Mouse (Mus musculus) inflammation-experienced regulatory T-cells, adult 6 months (primary cell): ENCODE results near the gene Polr2b. TPM values are rescaled to one million over a fixed set of nuclear protein-coding genes. Genes with fewer than 3 reads are reported as not detected.

Source experiments
- ATAC-seq: one replicate; pipeline ENCODE4 v1.8.0; 2017
- polyA plus RNA-seq, 3 experiments: library from polyadenylated mRNA; unstranded; fragments of 100-300 nt; shearing (Covaris generic); gene quantifications; one replicate each; pipeline ENCODE4 v1.2.1; 2017

The Polr2b gene
- polyA plus RNA-seq, 3 experiments from 2014 or later: 51.5 to 53.3 (median 51.6) TPM

GRCm38 (mm10) chr5:77364443-77365038 is 54.6 kb downstream of the Polr2b start:
- ATAC-seq: no peak

GRCm38 (mm10) chr5:77366313-77366712 is 56.4 kb downstream of the Polr2b start:
- ATAC-seq: no peak

- ATAC-seq: no peak
Measured at GRCm38 (mm10) chr5:77367145-77367544, 57.2 kb downstream of the Polr2b start.

GRCm38 (mm10) chr5:77367682-77368081 is 57.7 kb downstream of the Polr2b start:
- ATAC-seq: no peak

- no peak for ATAC-seq
Measured at GRCm38 (mm10) chr5:77368194-77368593, 58.2 kb downstream of the Polr2b start.

GRCm38 (mm10) chr5:77369394-77369793 is 59.4 kb downstream of the Polr2b start:
- ATAC-seq: no peak

- no peak for ATAC-seq
Measured at GRCm38 (mm10) chr5:77370378-77370892, 60.5 kb downstream of the Polr2b start.

GRCm38 (mm10) chr5:77372242-77372641 is 62.3 kb downstream of the Polr2b start:
- ATAC-seq: no peak

- ATAC-seq: peak; percentile 91
Measured at GRCm38 (mm10) chr5:77372778-77373177, 62.8 kb downstream of the Polr2b start.

- no peak for ATAC-seq
Measured at GRCm38 (mm10) chr5:77374945-77375344, 65.0 kb downstream of the Polr2b start.

- no peak for ATAC-seq
Measured at GRCm38 (mm10) chr5:77375546-77375945, 65.6 kb downstream of the Polr2b start.

- no peak for ATAC-seq
Measured at GRCm38 (mm10) chr5:77378027-77378426, 68.1 kb downstream of the Polr2b start.

- no peak for ATAC-seq
Measured at GRCm38 (mm10) chr5:77379434-77380135, 69.6 kb downstream of the Polr2b start.

GRCm38 (mm10) chr5:77380321-77380901 is 70.5 kb downstream of the Polr2b start:
- ATAC-seq: no peak

GRCm38 (mm10) chr5:77381283-77381682 is 71.3 kb downstream of the Polr2b start:
- no peak for ATAC-seq

GRCm38 (mm10) chr5:77381686-77382085 is 71.7 kb downstream of the Polr2b start:
- ATAC-seq: no peak

- peak; percentile 84 for ATAC-seq
Measured at GRCm38 (mm10) chr5:77383799-77384554, 74.0 kb downstream of the Polr2b start.

GRCm38 (mm10) chr5:77384724-77385123 is 74.8 kb downstream of the Polr2b start:
- ATAC-seq: no peak

- ATAC-seq: no peak
Measured at GRCm38 (mm10) chr5:77385221-77385620, 75.3 kb downstream of the Polr2b start.

- ATAC-seq: no peak
Measured at GRCm38 (mm10) chr5:77385900-77386595, 76.1 kb downstream of the Polr2b start.

- ATAC-seq: no peak
Measured at GRCm38 (mm10) chr5:77386596-77387413, 76.9 kb downstream of the Polr2b start.

GRCm38 (mm10) chr5:77387414-77387704 is 77.4 kb downstream of the Polr2b start:
- ATAC-seq: no peak
